Mouse (Mus musculus) ovary, postnatal 14 days (tissue): ENCODE results near the gene Eci3.

Experiments used
- DNase-seq: peaks from one replicate; pipeline ENCODE4 v3.0.0; 2022; ENCODE audit warnings: low spot score

Gene Eci3

GRCm38 (mm10) chr13:34934931-34935644 lies 28.5 kb downstream of the Eci3 start:
- DNase-seq = no peak

- no peak for DNase-seq
Observed at GRCm38 (mm10) chr13:34924210-34924609, 39.4 kb downstream of the Eci3 start, which contains the start of the genes Fam217a and 4933417A18Rik. Fam217a (minus strand) TSS chr13:34924310. 4933417A18Rik (plus strand) TSS chr13:34924409.

GRCm38 (mm10) chr13:34916520-34917167 lies 47.0 kb downstream of the Eci3 start:
- no peak for DNase-seq

DNA sequence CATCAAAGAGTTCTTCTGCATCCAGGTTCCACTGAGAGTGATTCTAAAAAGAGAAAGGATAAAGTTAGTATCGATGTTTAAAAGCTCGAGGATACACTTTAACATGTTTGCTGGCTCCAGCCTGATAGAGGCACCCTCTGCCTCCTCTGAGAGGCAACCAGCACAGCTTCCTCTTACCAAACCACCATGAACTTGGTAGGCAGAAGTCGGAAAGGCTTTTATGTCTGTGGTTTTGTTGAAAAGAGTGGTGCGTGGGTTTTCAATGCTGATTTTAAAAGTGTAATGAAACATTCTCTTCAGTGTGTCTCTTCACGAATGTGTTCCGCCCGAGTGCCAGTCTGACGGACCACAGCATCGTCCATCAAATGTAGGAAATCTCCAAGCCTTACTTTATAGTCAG lies 49.0 kb downstream of the Eci3 start:
- no peak for DNase-seq
